In genomic region chr5:57857316-57857715, GRCm38 (mm10) we compare ENCODE assay signal across 33 mouse cellular contexts.
DNase-seq lines count a peak whose midpoint lies in the region; ATAC-seq and TF ChIP-seq lines count a peak whose summit lies in the region.
"Had no signal": no experiment of that assay in that cellular context is flagged by ENCODE, and none has a peak within 500 bp of the region (broad histone marks: within the 10 kb centered on the region; RNA-seq: fewer than 3 reads in every experiment).

No protein-coding gene starts in this region.

- H3K9ac ChIP-seq in forebrain, embryonic 14.5 days (ENCODE audit: low read length), result no peak overlapping the region
- H3K9ac ChIP-seq in midbrain, postnatal 0 days (replicated peaks; ENCODE audit: low read length, poor library complexity, severe bottlenecking), result no peak overlapping the region
- H3K9ac ChIP-seq: embryonic facial prominence, embryonic 12.5 days; forebrain, embryonic 15.5 days; hindbrain, embryonic 12.5 days; limb, embryonic 15.5 days; liver, embryonic 13.5 days; midbrain, embryonic 15.5 days; neural tube, embryonic 12.5 days had no signal

- H3K27me3 ChIP-seq in forebrain, embryonic 14.5 days (replicated peaks; ENCODE audit: control insufficient read depth, insufficient read depth, low read length), result no peaks in the 10 kb centered on the region
- no peaks in the 10 kb centered on the region for H3K27me3 ChIP-seq in midbrain, postnatal 0 days (ENCODE audit: insufficient read depth, low read length)
- H3K27me3 ChIP-seq: embryonic facial prominence, embryonic 12.5 days; forebrain, embryonic 15.5 days; hindbrain, embryonic 12.5 days; limb, embryonic 15.5 days; liver, embryonic 13.5 days; midbrain, embryonic 15.5 days; neural tube, embryonic 12.5 days had no signal

- 65% methylated on average over 3 of the region's 3 CpGs for WGBS in lung, adult 2 months
- 70% methylated on average over 3 of the region's 3 CpGs for WGBS in forebrain, embryonic 14.5 days
- WGBS in midbrain, postnatal 0 days, result 78% methylated on average over 3 of the region's 3 CpGs

- DNase-seq in CD4-positive helper T cell, adult 2 months (ENCODE audit: low read depth, low spot score), result peak; percentile 3
- DNase-seq in T-cell, adult 2 months (ENCODE audit: low spot score), result peak; percentile 8
- no peak for DNase-seq in lung, adult 2 months
- DNase-seq in cerebellum, adult 8-10 months, result no peak
- DNase-seq in forebrain, embryonic 14.5 days (ENCODE audit: low spot score), result no peak
- DNase-seq in midbrain, postnatal 0 days (ENCODE audit: low spot score), result no peak
- DNase-seq: adrenal gland, postnatal 14 days; cerebellum, adult 18-20 months; cerebellum, postnatal 14 days; gastrocnemius, postnatal 10 days; heart, postnatal 14 days; kidney, adult 8-10 months; kidney, postnatal 4 days; liver, embryonic 13.5 days; lung, adult 18-20 months; lung, postnatal 10 days; right cerebral cortex, adult 18-20 months; right cerebral cortex, postnatal 4 days; thymus, adult 18-20 months; thymus, postnatal 36 days had no signal

- no peak for TF ChIP-seq POLR2A in lung, adult 2 months (IDR thresholded peaks at IDR 0.05; ENCODE audit: borderline replicate concordance, extremely low read depth, low read depth, low read length)

- H3K27ac ChIP-seq in forebrain, embryonic 14.5 days (ENCODE audit: low read depth, low read length), result no peak overlapping the region
- H3K27ac ChIP-seq in midbrain, postnatal 0 days (ENCODE audit: low read depth, low read length), result no peak overlapping the region
- H3K27ac ChIP-seq: embryonic facial prominence, embryonic 12.5 days; forebrain, embryonic 15.5 days; hindbrain, embryonic 12.5 days; kidney, postnatal 0 days; limb, embryonic 15.5 days; liver, embryonic 13.5 days; macrophage; midbrain, embryonic 10.5 days; midbrain, embryonic 15.5 days; neural tube, embryonic 12.5 days; stomach, postnatal 0 days had no signal

- H3K36me3 ChIP-seq in forebrain, embryonic 14.5 days (ENCODE audit: control insufficient read depth, insufficient read depth, low read length), result no peaks in the 10 kb centered on the region
- no peaks in the 10 kb centered on the region for H3K36me3 ChIP-seq in midbrain, postnatal 0 days (ENCODE audit: insufficient read depth, low read length)
- H3K36me3 ChIP-seq: embryonic facial prominence, embryonic 12.5 days; forebrain, embryonic 15.5 days; hindbrain, embryonic 12.5 days; limb, embryonic 15.5 days; liver, embryonic 13.5 days; midbrain, embryonic 10.5 days; midbrain, embryonic 15.5 days; neural tube, embryonic 12.5 days had no signal

- no peaks in the 10 kb centered on the region for H3K4me1 ChIP-seq in lung, adult 2 months (ENCODE audit: control insufficient read depth, insufficient read depth, low read length)
- no peaks in the 10 kb centered on the region for H3K4me1 ChIP-seq in forebrain, embryonic 14.5 days (ENCODE audit: control insufficient read depth, insufficient read depth, low read length)
- no peaks in the 10 kb centered on the region for H3K4me1 ChIP-seq in midbrain, postnatal 0 days (ENCODE audit: insufficient read depth, low read length)
- H3K4me1 ChIP-seq: embryonic facial prominence, embryonic 12.5 days; forebrain, embryonic 15.5 days; hindbrain, embryonic 12.5 days; limb, embryonic 15.5 days; liver, embryonic 13.5 days; midbrain, embryonic 10.5 days; midbrain, embryonic 15.5 days; neural tube, embryonic 12.5 days had no signal

- TF ChIP-seq CTCF in lung, adult 2 months (IDR thresholded peaks at IDR 0.05; ENCODE audit: insufficient read depth, low read length), result no peak
- no peak for TF ChIP-seq CTCF in midbrain, postnatal 0 days (IDR thresholded peaks at IDR 0.05)

- peak; percentile 91 to 95 for ATAC-seq in hematopoietic stem cell, adult 5-6 weeks (replicated peaks in 1 of 2; ENCODE audit: insufficient read depth in 1 of 2, low FRiP score in 2 of 2, low TSS enrichment in 1 of 2, low read depth in 1 of 2, poor library complexity in 2 of 2, severe bottlenecking in 2 of 2)
- ATAC-seq in megakaryocyte, adult 5-6 weeks (ENCODE audit: poor library complexity, severe bottlenecking), result peak; percentile 59
- ATAC-seq in forebrain, embryonic 14.5 days, result no peak
- ATAC-seq in midbrain, postnatal 0 days (ENCODE audit: low FRiP score), result no peak
- ATAC-seq: forebrain, embryonic 15.5 days; intestine, embryonic 16.5 days; midbrain, embryonic 15.5 days had no signal

- no peaks in the 10 kb centered on the region for H3K9me3 ChIP-seq in forebrain, embryonic 14.5 days (replicated peaks; ENCODE audit: control insufficient read depth, low read length)
- no peaks in the 10 kb centered on the region for H3K9me3 ChIP-seq in midbrain, postnatal 0 days (ENCODE audit: low read length)
- H3K9me3 ChIP-seq: embryonic facial prominence, embryonic 12.5 days; forebrain, embryonic 15.5 days; hindbrain, embryonic 12.5 days; limb, embryonic 15.5 days; liver, embryonic 13.5 days; midbrain, embryonic 10.5 days; midbrain, embryonic 15.5 days; neural tube, embryonic 12.5 days had no signal

- H3K4me3 ChIP-seq in lung, adult 2 months (replicated peaks; ENCODE audit: extremely low read depth, low read depth, low read length), result no peak overlapping the region
- H3K4me3 ChIP-seq in forebrain, embryonic 14.5 days (ENCODE audit: low read depth, low read length), result no peak overlapping the region
- no peak overlapping the region for H3K4me3 ChIP-seq in midbrain, postnatal 0 days (ENCODE audit: low read depth, low read length)
- H3K4me3 ChIP-seq: embryonic facial prominence, embryonic 12.5 days; forebrain, embryonic 15.5 days; hindbrain, embryonic 12.5 days; limb, embryonic 15.5 days; liver, embryonic 13.5 days; midbrain, embryonic 10.5 days; midbrain, embryonic 15.5 days; neural tube, embryonic 12.5 days had no signal

- no peak overlapping the region for H3K4me2 ChIP-seq in forebrain, embryonic 14.5 days (ENCODE audit: low read length)
- H3K4me2 ChIP-seq in midbrain, postnatal 0 days (ENCODE audit: low read depth, low read length, poor library complexity, severe bottlenecking), result no peak overlapping the region
- H3K4me2 ChIP-seq: embryonic facial prominence, embryonic 12.5 days; forebrain, embryonic 15.5 days; hindbrain, embryonic 12.5 days; limb, embryonic 15.5 days; liver, embryonic 13.5 days; midbrain, embryonic 15.5 days; neural tube, embryonic 12.5 days had no signal

Comparison
In these comparisons a context has a peak if more than half of its experiments do, and no peak if none do; other contexts are left out.
1. DNase-seq: peak in CD4-positive helper T cell, adult 2 months (single experiment) and T-cell, adult 2 months (single experiment); none in lung, adult 2 months (single experiment), cerebellum, adult 8-10 months (single experiment), forebrain, embryonic 14.5 days (single experiment) and midbrain, postnatal 0 days (single experiment).
2. ATAC-seq: peak in hematopoietic stem cell, adult 5-6 weeks (2 of 2) and megakaryocyte, adult 5-6 weeks (single experiment); none in forebrain, embryonic 14.5 days (single experiment) and midbrain, postnatal 0 days (single experiment).